Mouse (Mus musculus) cerebellum, postnatal 14 days (tissue): ENCODE results near the gene Elf2.

Experiments used
- DNase-seq, 2 experiments: peaks; one replicate each; pipeline ENCODE4 v3.0.0; 2021; ENCODE audit warnings: mixed read lengths in 2 of 2

Elf2 gene

DNA sequence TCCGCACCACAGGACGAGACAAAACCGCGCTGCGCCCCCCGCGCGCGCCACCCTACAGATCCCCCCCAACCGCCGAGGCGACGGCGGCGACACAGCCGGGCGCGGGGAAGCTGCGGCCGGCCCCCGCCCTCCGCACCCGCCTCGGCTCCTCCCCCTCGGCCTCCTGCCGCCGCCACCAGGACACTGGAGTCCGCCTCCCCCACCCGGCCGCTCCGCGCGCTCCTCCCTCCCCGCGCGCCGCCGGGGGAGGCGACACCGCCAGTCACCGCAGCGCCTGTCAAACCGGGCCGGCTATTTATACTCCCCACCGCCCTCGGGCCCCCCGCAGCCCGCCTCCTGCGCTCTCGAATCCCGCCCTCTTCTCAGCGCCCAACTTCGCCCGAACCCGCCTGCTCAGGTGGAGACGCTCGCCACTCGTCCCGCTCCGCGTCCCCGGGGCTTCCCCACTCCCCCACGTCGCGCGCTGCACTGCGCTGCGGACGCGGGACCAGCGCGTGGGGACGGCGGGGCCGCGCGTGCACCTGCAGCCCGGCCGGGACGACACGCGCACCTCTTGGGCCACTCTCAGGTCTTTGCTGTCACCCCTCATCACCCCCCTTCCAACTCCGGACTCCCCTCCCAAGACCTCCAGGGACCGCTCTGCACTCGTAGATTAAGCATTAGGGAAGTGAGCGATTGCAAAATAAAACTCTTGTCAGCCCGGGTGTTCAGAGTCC lies at the start of gene Elf2:
Elf2 (minus strand) TSS at position 112 of the 716 bp plus-strand sequence.
- peak; percentile 77 to 82 for DNase-seq

DNA sequence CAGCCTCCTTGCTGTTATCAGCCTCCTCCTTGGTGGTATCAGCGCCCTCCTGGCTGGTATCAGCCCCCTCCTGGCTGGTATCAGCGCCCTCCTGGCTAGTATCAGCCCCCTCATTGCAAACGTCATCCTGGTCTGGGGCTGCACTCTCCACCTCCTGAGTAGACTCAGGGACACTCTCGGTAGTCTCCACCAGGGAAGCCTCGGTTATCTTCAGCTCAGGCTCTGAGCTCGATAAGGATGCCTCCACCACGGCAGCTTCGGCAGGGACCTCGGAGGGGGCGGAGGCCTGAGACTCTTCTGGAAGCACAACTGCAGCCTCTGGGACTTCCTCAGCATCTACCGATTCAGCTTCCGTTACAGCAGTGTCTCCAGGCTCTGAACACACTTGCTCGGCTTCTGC lies 48.4 kb upstream of the Elf2 start:
- DNase-seq = no peak

DNA sequence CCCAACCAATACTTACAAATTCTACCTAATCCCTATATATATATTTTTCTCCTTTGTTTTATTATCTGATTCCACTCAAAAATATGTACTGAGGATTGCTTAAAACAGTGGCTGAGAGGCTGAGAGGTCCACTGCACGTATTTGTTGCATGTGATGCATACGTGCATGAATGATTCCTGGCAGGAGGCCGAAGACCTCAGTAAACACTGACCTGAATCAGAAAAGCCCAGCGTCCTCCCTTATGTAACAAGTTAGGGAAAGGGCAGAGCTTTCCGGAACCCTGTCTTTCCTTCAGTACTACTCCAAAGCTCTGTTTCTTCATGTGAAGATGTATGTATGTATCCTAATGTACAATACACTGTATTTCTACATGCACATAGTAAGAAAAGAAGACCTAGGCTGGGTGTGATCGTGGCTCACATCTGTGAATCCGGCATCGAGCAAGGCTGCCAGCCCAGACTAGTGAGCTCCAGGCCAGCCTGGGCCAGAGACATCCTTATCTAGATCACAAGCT lies 47.5 kb upstream of the Elf2 start:
- peak; percentile 63 to 85 for DNase-seq

DNA sequence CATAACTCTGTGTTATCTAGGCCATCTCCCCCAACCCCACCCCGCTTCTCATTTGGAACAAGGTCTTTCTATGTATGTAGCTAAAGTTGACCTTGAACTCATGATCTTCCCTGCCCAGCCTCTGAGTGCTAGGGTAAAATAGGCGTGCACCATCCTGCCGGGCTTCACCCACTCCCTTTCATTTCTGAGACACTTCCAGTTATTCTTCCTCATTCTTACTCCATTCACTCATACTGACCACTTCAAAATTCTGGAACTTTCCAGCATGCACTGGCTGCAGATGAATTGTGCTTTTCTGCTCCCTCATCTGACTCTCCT lies 46.6 kb upstream of the Elf2 start:
- no peak for DNase-seq

DNA sequence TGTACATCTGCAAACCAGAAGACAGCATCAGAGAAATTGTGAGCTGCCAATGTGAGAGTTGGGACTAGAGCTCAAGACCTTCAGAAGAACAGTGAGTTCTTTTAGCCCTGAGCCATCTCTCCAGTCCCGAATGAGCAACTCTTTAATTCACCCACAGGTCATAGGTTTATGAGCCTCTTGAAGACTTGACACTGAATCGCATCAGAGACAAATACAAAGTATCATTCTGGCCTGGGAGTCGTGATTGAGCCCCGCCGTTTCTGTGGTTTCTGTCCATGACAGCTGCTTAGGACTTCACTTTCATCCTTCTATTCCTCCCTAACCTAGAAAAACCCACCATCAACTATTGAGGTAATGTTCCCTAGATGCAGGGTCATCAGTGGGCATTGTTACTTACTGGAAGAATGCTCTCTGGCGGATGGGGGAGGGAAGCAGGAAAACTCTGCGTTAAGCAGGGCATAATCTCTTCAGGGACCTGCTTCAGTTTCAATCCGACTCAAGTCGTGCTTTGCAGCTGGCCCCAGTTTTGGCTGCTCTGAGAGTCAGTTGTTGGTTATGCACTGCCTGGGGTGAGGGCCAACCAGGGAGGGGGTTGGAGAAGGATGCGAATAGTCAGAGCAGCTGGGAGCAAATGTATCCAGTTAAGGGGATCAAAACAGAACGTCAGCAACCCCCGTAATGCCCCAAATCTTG lies 46.1 kb upstream of the Elf2 start:
- DNase-seq = no peak

DNA sequence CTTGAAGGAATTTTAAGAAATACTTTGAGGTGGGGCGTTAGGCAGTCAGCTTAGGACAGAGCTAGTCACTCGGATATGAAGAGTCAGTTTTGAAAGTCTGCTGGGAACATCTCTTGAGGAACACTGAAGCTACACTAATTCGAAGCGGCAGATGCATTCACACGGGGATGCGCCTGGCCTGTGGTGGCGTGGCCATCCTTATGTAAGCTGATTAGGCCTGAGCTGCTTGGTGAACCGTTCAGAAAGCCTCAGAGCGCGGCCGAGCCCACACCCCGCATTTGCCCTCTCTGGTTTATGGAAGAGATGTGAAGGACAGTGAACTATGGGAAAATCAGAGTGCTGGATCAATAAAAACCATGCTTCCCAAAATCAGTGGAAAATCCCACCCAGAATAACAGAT lies 42.9 kb upstream of the Elf2 start:
- DNase-seq = peak; percentile 70 to 74

DNA sequence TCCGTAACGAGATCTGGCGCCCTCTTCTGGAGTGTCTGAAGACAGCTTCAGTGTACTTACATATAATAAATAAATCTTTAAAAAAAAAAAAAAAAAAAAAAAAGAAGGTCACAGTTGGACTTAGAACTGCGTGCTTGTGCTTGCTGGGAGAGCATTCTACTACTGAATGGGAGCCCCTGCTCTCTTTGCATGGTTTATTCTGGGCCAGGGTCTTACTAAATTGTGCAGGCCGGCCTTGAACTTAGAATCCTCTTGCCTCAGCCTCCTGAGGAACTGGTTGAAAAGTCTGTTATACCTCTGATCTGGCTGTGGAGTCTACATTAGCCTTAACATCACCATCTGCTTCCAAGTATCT lies 40.2 kb upstream of the Elf2 start:
- no peak for DNase-seq

DNA sequence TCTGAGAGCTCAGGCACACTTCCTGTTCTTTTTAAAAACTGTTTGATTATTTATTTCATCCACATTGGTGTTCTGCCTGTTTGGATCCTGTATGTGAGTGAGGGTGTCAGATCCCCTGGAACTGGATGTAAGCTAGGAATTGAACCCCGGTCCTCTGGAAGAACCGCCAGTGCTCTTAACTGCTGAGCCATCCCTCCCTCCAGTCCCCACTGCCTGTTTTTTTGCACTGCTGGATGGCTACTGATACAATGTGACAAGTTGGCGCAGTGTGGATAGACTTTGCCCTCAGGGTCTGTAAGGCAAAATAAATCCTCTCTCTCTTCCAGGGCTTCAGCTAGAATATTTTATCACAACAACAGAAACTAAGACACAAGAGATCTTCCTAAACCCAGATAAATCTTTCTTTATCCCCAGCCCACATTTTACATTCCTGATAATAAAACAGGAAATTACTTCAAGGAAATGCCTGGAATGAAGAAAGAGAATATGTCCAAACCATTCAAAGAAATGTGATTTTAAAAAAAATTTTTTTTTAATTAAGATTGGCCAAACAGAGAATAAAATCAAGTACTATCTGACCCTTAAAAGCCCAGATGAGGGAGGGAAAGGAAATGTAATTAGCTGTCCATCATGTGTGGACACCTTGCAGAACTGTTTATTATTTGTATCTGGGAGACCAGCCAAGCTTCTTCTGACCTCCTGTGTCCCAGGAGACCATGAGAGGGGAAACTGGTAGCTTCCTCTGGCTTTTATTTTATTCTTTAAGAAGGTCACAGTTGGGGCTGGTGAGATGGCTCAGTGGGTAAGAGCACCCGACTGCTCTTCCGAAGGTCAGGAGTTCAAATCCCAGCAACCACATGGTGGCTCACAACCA lies 39.6 kb upstream of the Elf2 start:
- no peak for DNase-seq

DNA sequence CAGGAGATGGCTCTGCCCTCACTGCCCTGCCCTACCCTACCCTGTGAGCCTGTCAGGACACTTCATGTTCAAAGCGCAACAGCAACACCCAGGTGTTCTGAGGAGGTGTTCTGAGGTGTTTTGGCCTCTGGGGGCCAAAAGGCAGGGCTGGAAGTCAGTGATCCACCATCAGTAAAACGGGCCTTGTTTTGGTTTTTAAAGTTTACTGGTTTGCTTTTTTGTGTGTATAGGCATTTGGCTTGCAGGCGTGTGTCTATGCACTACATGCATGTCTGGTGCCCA lies 38.1 kb upstream of the Elf2 start:
- no peak for DNase-seq

DNA sequence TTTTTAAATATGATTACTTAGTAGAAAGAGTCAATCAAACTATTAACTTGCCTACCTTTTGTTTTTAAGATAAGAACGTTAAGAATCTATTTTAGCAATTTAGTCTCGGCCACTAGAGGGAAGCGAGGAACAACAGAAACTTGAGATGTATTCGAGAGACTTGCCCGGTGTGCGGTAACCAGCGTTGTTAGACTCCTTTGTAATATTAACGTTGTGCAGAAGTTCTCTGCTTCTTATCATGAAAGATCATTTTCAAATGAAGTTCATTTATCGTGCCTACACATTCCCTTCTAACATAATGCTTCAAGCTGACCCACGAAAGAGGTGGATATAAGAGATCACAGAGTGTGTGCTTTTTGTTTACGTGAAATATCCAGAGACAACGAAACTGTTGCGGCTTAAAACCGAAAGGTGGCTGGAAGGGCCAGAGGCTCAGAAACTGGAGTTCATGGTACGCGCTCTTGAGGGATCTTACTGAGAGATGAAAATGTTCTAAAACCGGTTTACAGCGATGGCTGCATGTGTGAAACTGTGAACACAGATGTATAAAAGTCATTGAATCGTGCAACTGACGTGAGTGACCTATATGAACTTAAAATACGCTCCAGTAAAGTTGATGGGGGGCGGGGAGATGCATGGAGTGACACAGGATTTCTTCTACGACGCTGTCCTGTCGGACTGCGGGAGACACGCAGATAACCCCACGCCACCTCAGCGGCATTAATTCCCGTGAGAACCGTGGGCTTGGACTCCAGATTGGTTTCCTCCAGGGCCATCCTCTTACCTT lies 37.6 kb upstream of the Elf2 start:
- peak; percentile 30 to 31 for DNase-seq

DNA sequence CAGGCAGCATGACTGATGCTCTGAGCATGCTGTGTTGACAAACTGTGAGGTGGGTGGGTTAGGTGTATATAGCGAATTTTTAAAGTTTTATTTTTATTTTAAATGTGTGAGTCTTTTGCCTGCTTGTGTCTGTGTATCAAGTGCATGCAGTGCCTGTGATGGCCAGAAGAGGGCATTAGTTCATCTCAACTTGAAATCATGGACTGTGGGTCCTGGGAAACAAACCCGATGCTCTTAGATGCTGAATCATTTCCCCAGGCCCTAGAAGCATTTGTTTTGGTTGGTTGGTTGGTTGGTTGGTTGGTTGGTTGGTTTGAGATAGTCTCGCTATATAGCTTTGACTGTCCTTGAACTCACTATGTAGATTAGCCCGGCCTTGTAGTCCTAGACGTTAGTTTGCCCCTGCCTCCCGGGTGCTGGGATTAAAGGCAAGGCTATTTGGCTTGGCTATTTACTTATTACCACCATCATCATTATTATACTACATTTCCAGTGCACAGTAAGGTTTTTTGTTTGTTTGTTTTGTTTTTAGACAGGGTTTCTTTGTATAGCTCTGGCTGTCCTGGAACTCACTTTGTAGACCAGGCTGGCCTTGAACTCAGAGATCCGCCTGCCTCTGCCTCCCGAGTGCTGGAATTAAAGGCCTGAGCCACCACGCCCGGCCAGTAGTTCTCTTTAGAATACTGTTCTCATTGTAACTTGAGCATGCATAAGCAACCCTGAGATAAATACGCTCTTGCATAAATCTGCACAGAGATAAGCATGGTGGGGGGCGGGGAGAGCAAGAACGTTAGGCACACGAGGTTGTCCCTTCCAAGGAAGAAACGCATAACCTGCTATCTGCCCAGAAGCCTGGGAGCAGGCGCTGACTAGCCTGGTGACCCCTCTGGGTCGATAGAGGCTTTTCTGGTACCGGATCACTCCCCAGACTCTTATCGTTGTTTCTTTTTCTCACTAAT lies 35.1 kb upstream of the Elf2 start:
- DNase-seq = peak; percentile 65 to 78

DNA sequence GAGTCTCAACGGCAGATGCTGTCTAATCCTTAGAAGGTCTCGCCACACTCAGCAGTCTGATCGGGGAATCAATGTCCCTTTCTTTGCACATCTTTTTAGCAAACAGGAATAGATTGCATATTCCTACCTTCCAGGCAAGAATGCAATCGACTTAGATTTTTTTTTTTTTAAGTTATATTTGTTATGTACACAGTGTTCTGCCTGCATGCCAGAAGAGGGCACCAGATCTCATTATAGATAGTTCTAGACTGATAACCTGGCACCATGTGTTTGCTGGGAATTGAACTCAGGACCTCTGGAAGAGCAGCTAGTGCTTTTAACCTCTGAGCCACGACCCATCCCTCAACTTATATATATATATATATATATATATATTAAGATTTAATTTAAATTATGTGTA lies 33.1 kb upstream of the Elf2 start:
- DNase-seq = no peak

DNA sequence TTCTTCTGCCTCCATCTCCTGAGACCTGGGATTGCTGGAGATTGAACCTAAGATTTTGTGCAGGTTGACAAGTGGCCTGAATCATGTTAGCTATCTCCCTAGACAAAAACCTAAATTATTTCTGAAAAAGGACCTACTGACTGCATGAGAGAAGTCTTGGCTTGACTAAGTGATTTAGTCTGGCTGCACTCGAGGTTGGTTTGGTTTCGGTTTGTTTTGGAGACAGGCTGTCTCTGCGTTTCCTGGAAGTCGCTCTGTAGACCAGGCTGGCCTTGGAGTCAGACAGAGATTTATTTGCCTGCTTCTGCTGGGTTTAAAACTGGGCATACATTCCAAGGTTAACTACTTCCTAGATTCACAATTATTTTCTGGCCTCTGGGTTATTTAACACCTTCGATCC lies 32.4 kb upstream of the Elf2 start:
- no peak for DNase-seq

DNA sequence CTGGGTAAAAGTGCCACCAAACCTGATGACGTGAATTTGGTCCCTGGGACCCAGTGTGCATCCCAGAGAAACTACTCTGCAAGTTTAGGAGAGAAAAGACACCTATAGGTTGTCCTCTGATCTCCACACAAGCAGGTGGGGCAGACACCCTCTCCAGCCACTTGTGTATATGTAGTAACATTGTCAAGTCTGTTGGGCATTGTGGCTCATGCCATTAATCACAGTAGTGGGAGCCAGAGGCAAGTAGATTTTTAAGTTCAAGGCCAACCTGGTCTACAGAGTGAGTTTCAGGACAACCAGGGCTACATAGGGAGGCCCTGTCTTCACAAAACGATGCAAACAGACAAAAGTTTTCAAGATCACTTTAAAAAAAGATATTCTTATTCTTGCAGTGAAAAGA lies 31.4 kb upstream of the Elf2 start:
- DNase-seq = no peak

DNA sequence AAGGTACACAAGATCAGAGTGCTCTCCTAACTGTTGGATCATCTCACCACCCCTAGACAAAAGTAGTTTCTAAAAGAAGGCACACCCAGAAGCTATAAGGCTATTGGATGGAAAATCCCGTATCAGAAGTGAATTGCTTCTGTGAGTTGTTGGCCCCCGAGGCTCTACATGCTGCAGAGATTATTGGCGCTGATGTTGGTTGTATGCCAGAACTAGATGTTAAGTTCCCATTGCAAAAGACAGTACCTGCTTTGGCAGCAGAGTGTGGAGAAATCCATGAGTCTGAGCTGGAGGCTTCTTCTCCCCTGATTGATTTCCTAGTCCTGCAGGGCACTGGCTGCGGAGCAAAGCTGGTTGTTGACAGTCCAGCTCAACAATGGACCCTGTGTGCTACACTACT lies 27.5 kb upstream of the Elf2 start:
- DNase-seq = no peak

DNA sequence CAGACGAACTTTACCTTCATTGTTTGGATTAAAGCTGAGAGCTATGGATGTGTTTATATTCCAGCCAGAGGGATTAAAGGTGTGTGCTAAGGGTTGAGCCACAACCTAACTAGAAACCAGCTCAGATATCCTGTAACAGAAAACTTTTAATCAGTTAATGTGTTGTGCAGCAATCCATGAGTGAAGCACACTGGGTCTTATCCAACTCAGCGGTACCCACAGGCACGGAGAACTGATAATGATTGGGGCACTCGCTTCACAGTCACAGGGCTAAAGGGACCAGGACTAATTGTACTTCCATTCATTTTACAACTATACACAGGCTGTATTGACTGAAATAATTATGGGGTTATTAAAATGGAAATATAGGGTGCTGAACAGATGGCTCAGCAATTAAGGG lies 26.5 kb upstream of the Elf2 start:
- no peak for DNase-seq

DNA sequence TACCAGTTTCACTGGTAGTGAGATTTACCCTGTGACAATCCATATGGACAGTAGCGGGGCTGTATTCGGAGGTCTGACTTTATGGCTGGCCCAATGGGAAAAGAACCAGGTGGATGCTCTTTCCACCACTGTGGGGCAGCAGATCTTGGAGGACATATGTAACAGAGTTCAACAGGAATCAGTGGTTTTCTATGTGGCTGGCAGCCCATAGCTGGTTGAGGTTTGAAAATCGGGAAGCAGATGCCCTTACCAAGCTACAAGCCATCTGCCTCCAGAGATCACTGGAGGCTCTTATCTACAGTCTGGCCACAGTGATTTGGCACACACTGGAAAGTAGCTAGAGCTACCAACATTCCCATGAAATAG lies 25.0 kb upstream of the Elf2 start:
- no peak for DNase-seq

DNA sequence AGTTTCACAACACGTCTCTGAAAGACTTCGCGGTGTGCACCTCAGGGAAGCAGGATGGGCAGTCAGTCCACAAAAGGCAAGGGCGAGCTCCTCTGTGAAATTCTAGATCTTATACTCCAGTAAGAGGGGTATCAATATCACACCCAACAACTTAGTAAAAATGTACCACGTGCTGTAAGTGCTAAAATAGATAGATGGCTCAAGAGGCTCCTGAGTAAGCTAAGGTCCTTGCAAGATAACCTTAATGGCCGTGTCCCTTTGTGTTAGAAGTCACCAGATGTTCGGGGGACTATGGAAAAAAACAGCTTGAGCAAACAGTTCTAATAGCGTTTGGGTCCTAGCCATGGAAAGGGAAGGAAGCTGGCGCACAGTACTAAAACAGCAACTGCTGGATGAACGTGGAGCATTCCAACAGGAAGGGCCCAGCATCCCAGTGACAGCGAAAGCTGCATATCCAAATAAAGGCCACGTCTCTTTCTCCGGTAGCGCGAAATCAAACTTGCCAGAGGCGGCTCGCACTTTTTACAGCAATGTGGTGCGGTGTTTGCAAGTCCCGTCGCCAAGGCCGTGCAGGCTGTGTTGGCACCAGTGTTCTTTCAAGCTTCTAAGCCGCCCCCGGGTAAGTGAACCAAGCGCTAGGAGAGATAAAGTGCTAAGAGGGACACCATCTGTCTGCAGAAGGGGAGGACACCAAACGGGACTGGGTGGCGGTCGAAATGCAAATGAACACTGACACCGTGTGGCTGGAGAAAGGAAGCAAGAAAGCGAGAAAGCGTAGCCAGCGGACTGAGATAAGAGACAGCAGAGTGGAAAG lies 24.4 kb upstream of the Elf2 start:
- DNase-seq = peak; percentile 85 to 88

DNA sequence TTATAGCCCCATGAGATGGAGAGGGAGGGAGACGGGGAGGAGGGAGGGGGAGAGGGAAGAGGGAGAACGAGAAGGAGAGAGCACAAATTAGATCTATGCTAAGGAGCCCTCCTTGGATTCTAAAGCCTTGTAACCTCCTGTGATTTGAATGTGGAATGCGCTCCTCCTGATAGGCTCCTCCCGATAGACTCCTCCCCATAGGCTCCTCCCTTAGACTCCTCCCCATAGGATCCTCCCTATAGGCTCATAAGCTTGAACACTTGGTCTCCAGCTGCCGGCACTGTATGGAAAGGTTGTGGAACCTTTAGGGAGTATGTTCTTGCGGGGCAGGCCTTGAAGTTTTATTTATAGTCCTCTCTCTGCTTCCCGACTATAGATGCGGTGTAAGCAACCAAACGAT lies 20.6 kb upstream of the Elf2 start:
- DNase-seq = no peak

DNA sequence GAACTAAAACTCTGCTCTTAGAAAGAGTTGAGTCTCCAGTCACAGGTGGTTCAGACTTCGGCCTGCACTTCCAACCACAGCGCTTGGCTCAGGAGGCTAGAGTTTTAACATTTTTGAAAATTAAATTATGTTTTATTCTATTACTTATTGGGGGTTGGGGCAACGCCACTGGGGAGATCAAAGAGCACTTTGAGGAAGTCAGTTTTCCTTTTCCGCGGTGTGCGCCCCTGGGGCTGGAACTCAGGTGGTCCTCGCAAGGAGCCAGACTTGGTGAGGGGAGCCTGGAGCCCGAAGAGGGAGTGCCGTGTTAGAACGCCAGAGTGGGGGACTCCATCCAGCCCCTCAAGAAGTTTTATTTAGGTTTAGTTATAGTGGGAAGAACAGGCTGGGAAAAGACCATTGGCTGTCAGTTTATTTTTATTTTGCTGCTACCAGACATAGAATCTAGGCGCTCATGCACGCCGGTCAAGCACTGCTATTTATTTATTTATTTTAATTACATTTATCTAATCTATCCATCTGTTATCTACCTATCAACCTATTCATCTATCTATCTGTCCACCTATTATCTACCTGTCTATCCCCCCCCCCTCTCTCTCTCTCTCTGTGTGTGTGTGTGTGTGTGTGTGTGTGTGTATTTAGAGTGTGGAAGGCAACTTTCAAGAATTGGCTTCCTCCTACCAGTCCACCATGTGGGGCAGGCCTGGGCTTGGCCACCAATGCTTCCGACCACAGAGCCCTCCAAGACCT lies 19.3 kb upstream of the Elf2 start:
- DNase-seq = no peak
